Mouse (Mus musculus): ENCODE measurements around the gene C1qb. TPM values are rescaled to one million over a fixed set of nuclear protein-coding genes. Genes with fewer than 3 reads are reported as not detected.

C1qb gene
- polyA plus RNA-seq, 1 experiment, result 395 TPM

GRCm38 (mm10) chr4:136892371-136892770 is 6.4 kb upstream of the C1qb start:
- H3K27ac ChIP-seq (ENCODE audit: control insufficient read depth, insufficient read depth, low read length), result no peak overlapping the region

GRCm38 (mm10) chr4:136891115-136891514 is 5.1 kb upstream of the C1qb start:
- no peaks in the 10 kb centered on the region for H3K27me3 ChIP-seq (ENCODE audit: control insufficient read depth, insufficient read depth, low read length)
- H3K27ac ChIP-seq (ENCODE audit: control insufficient read depth, insufficient read depth, low read length), result no peak overlapping the region
- H3K4me3 ChIP-seq (ENCODE audit: control insufficient read depth, insufficient read depth, low read length), result no peak overlapping the region
- H3K36me3 ChIP-seq (ENCODE audit: control insufficient read depth, insufficient read depth, low read length), result no peaks in the 10 kb centered on the region
- no peak for DNase-seq
- TF ChIP-seq POLR2A (IDR thresholded peaks at IDR 0.05; ENCODE audit: control insufficient read depth, extremely low read depth, insufficient read depth, low read length, poor library complexity) (no peak), CTCF (IDR thresholded peaks at IDR 0.05; ENCODE audit: borderline replicate concordance, control insufficient read depth, extremely low read depth, insufficient read depth, low read length, poor library complexity) (no peak)
- 75% methylated on average over 4 of the region's 4 CpGs for WGBS
- H3K4me1 ChIP-seq (replicated peaks; ENCODE audit: control insufficient read depth, insufficient read depth, low read length), result no peaks in the 10 kb centered on the region

More at GRCm38 (mm10) chr4:136892371-136892770, 6.4 kb upstream of the C1qb start:
- H3K4me3 ChIP-seq (ENCODE audit: control insufficient read depth, insufficient read depth, low read length), result no peak overlapping the region
- no peaks in the 10 kb centered on the region for H3K4me1 ChIP-seq (replicated peaks; ENCODE audit: control insufficient read depth, insufficient read depth, low read length)
- no peaks in the 10 kb centered on the region for H3K27me3 ChIP-seq (ENCODE audit: control insufficient read depth, insufficient read depth, low read length)
- TF ChIP-seq CTCF (IDR thresholded peaks at IDR 0.05; ENCODE audit: borderline replicate concordance, control insufficient read depth, extremely low read depth, insufficient read depth, low read length, poor library complexity), result no peak
- no peak for TF ChIP-seq POLR2A (IDR thresholded peaks at IDR 0.05; ENCODE audit: control insufficient read depth, extremely low read depth, insufficient read depth, low read length, poor library complexity)
- no peak for DNase-seq
- no peaks in the 10 kb centered on the region for H3K36me3 ChIP-seq (ENCODE audit: control insufficient read depth, insufficient read depth, low read length)
- 72% methylated on average over 7 of the region's 7 CpGs for WGBS

GRCm38 (mm10) chr4:136889981-136890380 is 4.0 kb upstream of the C1qb start:
- H3K4me3 ChIP-seq (ENCODE audit: control insufficient read depth, insufficient read depth, low read length), result no peak overlapping the region
- H3K36me3 ChIP-seq (ENCODE audit: control insufficient read depth, insufficient read depth, low read length), result no peaks in the 10 kb centered on the region
- TF ChIP-seq CTCF (IDR thresholded peaks at IDR 0.05; ENCODE audit: borderline replicate concordance, control insufficient read depth, extremely low read depth, insufficient read depth, low read length, poor library complexity) (no peak), POLR2A (IDR thresholded peaks at IDR 0.05; ENCODE audit: control insufficient read depth, extremely low read depth, insufficient read depth, low read length, poor library complexity) (no peak)
- WGBS, result 90% methylated on average over 15 of the region's 15 CpGs
- H3K27me3 ChIP-seq (ENCODE audit: control insufficient read depth, insufficient read depth, low read length), result no peaks in the 10 kb centered on the region
- no peaks in the 10 kb centered on the region for H3K4me1 ChIP-seq (replicated peaks; ENCODE audit: control insufficient read depth, insufficient read depth, low read length)
- H3K27ac ChIP-seq (ENCODE audit: control insufficient read depth, insufficient read depth, low read length), result no peak overlapping the region
- no peak for DNase-seq

- 79% methylated on average over 5 of the region's 5 CpGs for WGBS
- no peaks in the 10 kb centered on the region for H3K4me1 ChIP-seq (replicated peaks; ENCODE audit: control insufficient read depth, insufficient read depth, low read length)
- DNase-seq, result no peak
- TF ChIP-seq POLR2A (IDR thresholded peaks at IDR 0.05; ENCODE audit: control insufficient read depth, extremely low read depth, insufficient read depth, low read length, poor library complexity), result no peak
- no peaks in the 10 kb centered on the region for H3K27me3 ChIP-seq (ENCODE audit: control insufficient read depth, insufficient read depth, low read length)
- H3K4me3 ChIP-seq (ENCODE audit: control insufficient read depth, insufficient read depth, low read length), result no peak overlapping the region
- H3K36me3 ChIP-seq (ENCODE audit: control insufficient read depth, insufficient read depth, low read length), result no peaks in the 10 kb centered on the region
- H3K27ac ChIP-seq (ENCODE audit: control insufficient read depth, insufficient read depth, low read length), result no peak overlapping the region
Measured at GRCm38 (mm10) chr4:136887714-136888113, 1.7 kb upstream of the C1qb start.

- no peak overlapping the region for H3K27ac ChIP-seq (ENCODE audit: control insufficient read depth, insufficient read depth, low read length)
- H3K27me3 ChIP-seq (ENCODE audit: control insufficient read depth, insufficient read depth, low read length), result no peaks in the 10 kb centered on the region
- WGBS, result 51% methylated on average over 5 of the region's 5 CpGs
- H3K4me1 ChIP-seq (replicated peaks; ENCODE audit: control insufficient read depth, insufficient read depth, low read length), result no peaks in the 10 kb centered on the region
- H3K4me3 ChIP-seq (ENCODE audit: control insufficient read depth, insufficient read depth, low read length), result no peak overlapping the region
- no peaks in the 10 kb centered on the region for H3K36me3 ChIP-seq (ENCODE audit: control insufficient read depth, insufficient read depth, low read length)
- DNase-seq, result peak; percentile 9
- TF ChIP-seq POLR2A (IDR thresholded peaks at IDR 0.05; ENCODE audit: control insufficient read depth, extremely low read depth, insufficient read depth, low read length, poor library complexity), result no peak
- TF ChIP-seq CTCF (IDR thresholded peaks at IDR 0.05; ENCODE audit: borderline replicate concordance, control insufficient read depth, extremely low read depth, insufficient read depth, low read length, poor library complexity), result no peak
Measured at GRCm38 (mm10) chr4:136878601-136879000, 7.4 kb downstream of the C1qb start.

GRCm38 (mm10) chr4:136878171-136878570 is 7.8 kb downstream of the C1qb start:
- Histone ChIP-seq H3K4me1 (replicated peaks; ENCODE audit: control insufficient read depth, insufficient read depth, low read length) (no peaks in the 10 kb centered on the region), H3K4me3 (ENCODE audit: control insufficient read depth, insufficient read depth, low read length) (no peak overlapping the region), H3K27me3 (ENCODE audit: control insufficient read depth, insufficient read depth, low read length) (no peaks in the 10 kb centered on the region), H3K36me3 (ENCODE audit: control insufficient read depth, insufficient read depth, low read length) (no peaks in the 10 kb centered on the region), H3K27ac (ENCODE audit: control insufficient read depth, insufficient read depth, low read length) (no peak overlapping the region)
- no peak for DNase-seq
- TF ChIP-seq POLR2A (IDR thresholded peaks at IDR 0.05; ENCODE audit: control insufficient read depth, extremely low read depth, insufficient read depth, low read length, poor library complexity), result no peak
- no peak for TF ChIP-seq CTCF (IDR thresholded peaks at IDR 0.05; ENCODE audit: borderline replicate concordance, control insufficient read depth, extremely low read depth, insufficient read depth, low read length, poor library complexity)
- WGBS, result 79% methylated on average over 8 of the region's 8 CpGs

GRCm38 (mm10) chr4:136876971-136877370 is 9.0 kb downstream of the C1qb start:
- TF ChIP-seq CTCF (IDR thresholded peaks at IDR 0.05; ENCODE audit: borderline replicate concordance, control insufficient read depth, extremely low read depth, insufficient read depth, low read length, poor library complexity) (peak; percentile 82; the same call in 1 of the 2 replicates), POLR2A (IDR thresholded peaks at IDR 0.05; ENCODE audit: control insufficient read depth, extremely low read depth, insufficient read depth, low read length, poor library complexity) (no peak)
- no peak overlapping the region for H3K27ac ChIP-seq (ENCODE audit: control insufficient read depth, insufficient read depth, low read length)
- no peaks in the 10 kb centered on the region for H3K4me1 ChIP-seq (replicated peaks; ENCODE audit: control insufficient read depth, insufficient read depth, low read length)
- DNase-seq, result peak; percentile 63
- H3K36me3 ChIP-seq (ENCODE audit: control insufficient read depth, insufficient read depth, low read length), result no peaks in the 10 kb centered on the region
- H3K4me3 ChIP-seq (ENCODE audit: control insufficient read depth, insufficient read depth, low read length), result no peak overlapping the region
- 14% methylated on average over 7 of the region's 7 CpGs for WGBS
- H3K27me3 ChIP-seq (ENCODE audit: control insufficient read depth, insufficient read depth, low read length), result no peaks in the 10 kb centered on the region
